Mouse (Mus musculus): ENCODE results near the gene Sipa1l3.

Sipa1l3 gene

DNA sequence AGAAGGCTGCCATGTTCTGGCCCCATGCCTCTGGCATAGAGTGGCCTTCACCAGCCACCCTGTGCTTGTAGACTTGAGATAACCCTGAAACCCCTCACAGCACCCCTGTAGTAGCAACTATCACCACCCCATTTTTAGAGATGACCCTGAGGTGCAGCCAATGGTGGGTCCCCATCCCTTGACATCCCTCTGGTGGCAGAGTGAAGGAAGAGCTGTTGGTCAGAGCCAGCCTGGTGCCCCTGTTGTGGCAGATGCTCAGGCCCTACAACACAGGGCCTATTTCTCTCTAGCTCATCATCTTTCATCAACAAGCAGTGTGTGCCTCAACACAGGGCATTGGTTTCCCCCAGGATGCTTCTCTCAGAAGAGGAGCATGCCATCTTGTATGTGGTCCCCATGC, 183.2 kb downstream of the Sipa1l3 start:
- no peak for DNase-seq (ENCODE audit: low spot score)

DNA sequence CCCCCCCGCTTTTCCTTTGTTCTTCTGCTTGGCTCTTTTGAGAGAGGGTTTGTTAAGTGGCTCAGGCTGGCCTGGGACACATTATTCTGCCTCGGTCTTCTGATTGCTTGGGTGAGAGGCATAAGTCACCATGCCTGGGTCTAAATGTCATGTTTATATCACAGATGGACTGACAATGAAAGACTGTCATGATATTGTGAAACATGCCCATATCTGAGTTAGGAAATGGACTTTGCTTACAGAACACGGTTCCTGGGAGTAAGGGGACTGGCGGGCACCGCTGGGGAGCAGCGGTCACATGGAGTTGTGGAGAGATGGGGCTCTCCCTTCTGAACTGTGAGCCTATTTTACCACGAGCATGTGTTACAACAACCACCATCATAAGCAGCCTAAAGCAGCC, 184.3 kb downstream of the Sipa1l3 start:
- DNase-seq (ENCODE audit: low spot score): no peak

GRCm38 (mm10) chr7:29328984-29329383, 189.5 kb downstream of the Sipa1l3 start:
- no peak for DNase-seq (ENCODE audit: low spot score)

GRCm38 (mm10) chr7:29327087-29327486, 191.4 kb downstream of the Sipa1l3 start:
- no peak for DNase-seq (ENCODE audit: low spot score)

- no peak for DNase-seq (ENCODE audit: low spot score)
Observed at GRCm38 (mm10) chr7:29319337-29320307, 198.8 kb downstream of the Sipa1l3 start.

DNA sequence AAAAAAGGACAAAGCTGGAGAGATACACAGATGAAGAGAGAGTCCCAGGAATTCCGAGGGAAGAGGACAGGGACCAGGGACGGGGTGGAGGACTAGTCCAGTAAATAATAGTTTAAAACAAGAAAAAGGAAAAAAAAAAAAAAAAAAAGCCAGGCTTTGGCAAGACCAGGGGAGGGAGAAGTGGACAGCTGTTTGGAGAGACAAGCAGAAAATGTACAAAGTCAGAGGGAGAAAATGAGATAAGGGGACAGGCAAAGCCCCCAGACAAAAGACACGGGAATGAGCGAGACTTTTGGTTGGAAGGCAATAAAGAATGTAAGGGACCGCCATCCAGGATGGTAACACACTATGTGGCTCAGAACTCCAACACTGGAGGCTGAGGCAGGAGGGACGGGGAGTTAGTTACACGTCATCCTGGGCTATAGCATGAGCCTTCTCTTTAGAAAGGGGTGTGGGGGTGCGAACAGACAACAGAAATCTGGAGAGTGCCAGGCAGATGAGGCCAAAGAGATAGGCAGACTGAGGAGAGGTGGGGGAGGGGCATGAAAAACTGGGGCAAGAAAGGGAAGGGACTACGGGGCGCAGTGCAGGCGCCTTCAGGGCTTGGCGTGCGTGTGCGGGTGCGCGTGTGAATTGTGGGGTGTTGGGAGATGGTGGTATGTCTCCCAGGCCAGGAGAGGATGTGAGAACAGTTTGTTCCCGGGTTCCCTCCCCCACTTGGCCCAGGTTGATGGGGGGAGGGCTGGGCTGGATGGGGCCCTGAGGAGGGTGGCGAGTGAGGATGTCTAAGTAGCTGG, 200.1 kb downstream of the Sipa1l3 start:
- DNase-seq (ENCODE audit: low spot score): no peak

GRCm38 (mm10) chr7:29317558-29317957, 200.9 kb downstream of the Sipa1l3 start:
- DNase-seq (ENCODE audit: low spot score): no peak

DNA sequence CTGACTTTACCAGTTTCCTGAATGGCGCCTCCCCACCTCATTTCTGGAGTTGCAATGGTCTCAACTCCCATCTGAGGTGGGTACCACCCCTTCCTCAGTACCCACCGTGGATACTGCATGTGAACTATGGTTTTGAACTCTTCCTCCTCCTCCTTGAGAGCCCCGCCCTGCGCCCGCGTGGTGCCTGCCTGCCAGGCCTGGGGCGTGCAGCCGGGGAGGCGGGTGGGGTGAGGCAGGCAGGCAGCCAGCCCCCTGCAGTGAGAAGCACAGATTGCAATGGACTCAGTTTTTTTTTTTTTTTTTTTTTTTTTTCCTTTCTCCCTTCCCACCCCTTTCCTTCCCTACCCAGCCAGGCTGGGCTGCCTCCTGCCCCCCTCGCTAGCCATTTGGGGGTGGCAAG, 201.5 kb downstream of the Sipa1l3 start:
- DNase-seq (ENCODE audit: low spot score): no peak

GRCm38 (mm10) chr7:29316137-29316734, 202.2 kb downstream of the Sipa1l3 start:
- DNase-seq (ENCODE audit: low spot score): no peak

DNA sequence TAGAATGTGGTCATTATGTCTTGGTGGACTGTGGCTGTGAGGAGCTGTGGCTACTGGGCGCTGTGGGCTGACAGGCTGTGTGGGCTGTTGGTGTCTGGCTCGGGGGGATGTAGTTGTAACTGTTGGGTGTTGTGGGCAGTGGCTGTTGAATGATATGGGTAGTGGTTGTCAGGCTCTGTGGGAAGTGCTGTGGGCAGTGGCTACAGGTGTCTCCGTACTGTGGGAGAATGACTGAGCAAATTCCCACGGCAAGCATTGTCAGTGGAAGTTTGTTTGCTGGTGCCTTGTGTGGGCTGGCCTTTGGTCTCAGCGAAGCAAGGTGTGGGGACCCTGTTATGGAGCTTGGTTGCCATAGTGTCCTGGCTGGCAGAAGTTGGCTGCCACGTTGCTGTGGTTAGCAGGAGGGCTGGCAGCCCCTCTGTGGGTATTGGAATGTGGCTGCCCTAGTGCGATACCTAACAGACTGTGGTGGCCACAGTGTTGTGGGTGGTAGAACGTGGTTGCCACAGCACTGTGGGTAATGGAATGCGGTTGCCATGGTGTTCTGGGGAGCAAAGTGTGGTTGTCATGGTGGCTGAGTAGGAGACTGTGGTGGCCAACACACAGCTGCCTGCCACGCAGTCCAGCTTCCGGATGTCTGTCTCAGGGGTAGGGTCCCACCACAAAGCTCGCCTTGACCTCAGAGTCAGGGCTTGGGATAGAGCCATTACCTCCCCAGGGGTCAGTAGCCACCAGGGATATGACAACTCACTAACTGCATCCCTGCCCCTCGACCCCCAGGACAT, 203.4 kb downstream of the Sipa1l3 start:
- DNase-seq (ENCODE audit: low spot score): no peak

- DNase-seq (ENCODE audit: low spot score): no peak
Observed at GRCm38 (mm10) chr7:29313572-29314261, 204.7 kb downstream of the Sipa1l3 start.

DNA sequence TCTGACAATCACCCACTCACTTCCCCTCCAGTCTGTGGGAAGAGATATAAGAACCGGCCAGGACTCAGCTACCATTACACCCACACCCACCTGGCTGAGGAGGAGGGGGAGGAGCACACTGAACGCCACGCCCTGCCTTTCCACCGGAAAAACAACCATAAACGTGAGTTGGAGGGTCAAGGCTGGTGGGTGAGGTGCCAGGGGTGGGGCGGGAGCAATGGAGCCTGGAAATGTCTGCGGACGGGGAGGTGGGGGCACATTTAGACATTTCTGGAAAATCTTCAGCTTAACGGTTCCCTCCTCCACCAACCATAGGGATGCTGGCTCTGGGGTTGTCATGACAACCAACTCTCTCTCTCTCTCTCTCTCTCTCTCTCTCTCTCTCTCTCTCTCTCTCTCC, 205.4 kb downstream of the Sipa1l3 start:
- DNase-seq (ENCODE audit: low spot score): no peak

DNA sequence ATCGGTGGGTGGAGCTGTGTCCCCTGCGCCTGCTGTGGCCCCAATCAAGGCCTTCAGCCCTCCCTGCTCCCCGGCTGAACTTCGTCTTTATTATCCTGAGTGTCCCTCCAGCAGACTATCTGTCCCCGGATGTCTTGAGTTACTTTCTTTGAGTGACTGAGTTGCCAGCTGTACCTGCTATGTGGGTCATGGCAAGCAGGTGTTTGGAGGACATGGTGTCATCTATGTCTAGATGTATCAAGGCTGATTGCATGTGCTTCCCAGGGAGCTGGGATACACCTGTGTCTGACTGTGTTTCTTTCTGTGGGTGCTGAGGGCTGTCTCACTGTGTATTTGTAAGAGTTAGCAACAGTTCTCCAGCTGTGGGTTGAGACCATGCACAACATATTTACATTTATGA, 208.7 kb downstream of the Sipa1l3 start:
- DNase-seq (ENCODE audit: low spot score): no peak

GRCm38 (mm10) chr7:29309221-29309721, 209.2 kb downstream of the Sipa1l3 start:
- no peak for DNase-seq (ENCODE audit: low spot score)

DNA sequence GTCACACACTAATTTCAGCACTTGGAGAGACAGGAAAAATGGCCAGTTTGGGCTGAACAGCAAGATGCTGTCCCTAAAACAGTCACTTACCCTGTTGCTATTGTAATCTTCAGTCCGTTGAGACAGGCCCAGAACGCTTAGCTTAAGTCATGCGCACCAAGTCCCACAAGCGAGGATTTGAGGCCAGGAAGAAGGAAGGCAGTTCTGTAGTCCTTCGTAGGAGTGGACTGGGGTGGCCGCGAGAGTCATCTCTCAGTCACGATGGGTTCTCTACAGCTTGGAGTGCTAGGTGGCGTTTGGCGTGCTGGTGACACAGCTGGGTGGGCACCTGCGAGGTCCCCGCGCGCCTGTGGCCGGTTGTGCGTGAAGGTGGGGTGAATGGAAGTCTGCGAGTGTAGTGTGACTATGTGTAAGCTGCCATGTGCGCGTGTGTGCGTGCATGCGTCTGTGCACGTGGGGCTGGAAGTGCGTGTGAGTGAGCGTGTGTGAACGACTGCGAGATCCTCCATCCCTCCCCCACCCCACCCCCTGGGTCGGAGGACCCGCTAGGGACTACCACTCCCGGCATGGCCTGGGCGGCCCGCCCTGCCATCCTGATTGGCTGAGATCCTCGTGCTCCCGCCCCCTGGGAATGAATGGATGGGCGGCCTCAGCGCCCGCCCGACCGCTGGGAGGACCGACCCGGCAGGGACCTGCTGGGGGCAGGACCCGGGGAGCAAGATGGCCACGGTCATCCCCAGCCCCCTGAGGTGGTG, 210.9 kb downstream of the Sipa1l3 start:
- DNase-seq (ENCODE audit: low spot score): peak; percentile 43

DNA sequence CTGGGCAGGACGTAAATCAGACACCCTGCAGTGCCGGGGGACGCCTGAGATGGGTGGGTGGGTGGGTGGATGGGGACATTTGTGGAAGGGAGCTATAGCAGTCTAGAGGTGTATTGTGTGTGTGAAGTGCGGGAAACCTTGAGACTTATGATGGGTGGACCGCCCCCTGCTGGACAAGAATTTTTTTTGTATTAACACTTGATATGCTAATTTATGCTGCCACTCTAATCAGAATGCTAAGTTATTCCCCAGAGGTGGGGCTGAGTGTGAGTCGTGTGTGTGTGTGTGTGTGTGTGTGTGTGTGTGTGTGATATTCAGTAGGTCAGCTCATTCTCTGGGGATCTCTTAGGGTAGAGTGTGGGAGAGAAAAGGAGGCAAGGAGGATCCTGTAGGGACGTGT, 211.8 kb downstream of the Sipa1l3 start:
- DNase-seq (ENCODE audit: low spot score): peak; percentile 41

DNA sequence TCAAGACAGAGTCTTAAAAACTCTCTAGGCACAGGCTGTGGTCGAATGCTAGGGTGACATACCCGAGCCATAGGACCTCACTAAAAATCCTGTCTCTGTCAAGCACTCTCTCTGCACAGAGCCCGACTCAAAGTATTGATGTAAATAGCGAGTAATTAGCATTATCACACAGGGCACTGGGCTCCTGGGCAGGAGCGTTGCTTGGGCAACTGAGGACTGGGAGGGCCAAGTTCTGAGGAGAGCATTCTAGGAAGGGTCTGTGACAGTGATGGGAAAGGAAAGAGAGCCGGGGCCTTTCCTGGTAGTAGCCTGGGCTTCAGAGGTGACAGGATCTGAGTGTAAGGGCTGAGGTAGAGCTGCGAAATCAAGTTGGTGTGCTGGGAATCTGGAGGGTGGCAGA, 212.3 kb downstream of the Sipa1l3 start:
- DNase-seq (ENCODE audit: low spot score): no peak

DNA sequence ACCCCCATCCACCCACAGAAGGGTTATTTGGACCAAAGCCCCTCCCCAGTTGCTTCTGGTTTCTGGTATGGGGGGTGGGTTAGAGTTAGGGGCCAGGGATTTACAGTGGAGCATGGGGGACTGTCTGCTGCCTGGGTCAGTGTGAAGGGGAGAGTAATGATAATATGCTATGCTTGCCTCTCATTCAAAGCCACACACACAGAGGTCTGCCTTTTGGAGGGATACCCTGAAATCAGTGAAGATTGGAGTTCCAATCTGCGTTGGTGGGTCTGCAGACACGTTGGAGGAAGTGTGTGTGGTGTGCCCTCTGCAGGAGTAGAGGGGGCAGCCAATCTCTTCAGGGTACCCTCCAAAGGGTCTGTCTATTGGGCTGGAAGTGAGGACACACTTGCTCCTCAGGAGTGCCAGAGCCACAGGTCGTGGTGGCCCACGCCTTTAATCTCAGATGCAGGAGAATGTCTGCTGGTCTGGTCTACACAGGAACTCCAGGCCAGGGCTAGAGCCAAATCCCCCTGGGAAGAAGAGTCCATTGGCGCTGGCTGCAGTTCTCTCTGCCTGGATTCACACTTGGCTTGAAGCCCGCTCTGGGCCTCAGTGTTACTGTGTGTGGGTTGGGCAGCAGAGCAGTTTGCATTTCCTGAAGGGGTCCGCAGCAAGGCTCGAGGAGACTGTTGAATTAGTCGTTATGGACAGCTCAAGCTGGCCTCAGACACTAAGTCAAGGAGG, 213.0 kb downstream of the Sipa1l3 start:
- no peak for DNase-seq (ENCODE audit: low spot score)

GRCm38 (mm10) chr7:29304463-29305262, 213.8 kb downstream of the Sipa1l3 start:
- DNase-seq (ENCODE audit: low spot score): no peak
